Mouse (Mus musculus) CD8-positive naive resting alpha-beta T cell, adult 57 days (primary cell): ENCODE measurements around the gene Gm29609. TPM values are rescaled to one million over a fixed set of nuclear protein-coding genes. Genes with fewer than 3 reads are reported as not detected.

Experiments used
- total RNA-seq: library from RNA; stranded (reverse); gene quantifications from one replicate; pipeline ENCODE4 v1.2.4, GENCODE M21; 2023

Gm29609 gene
- total RNA-seq: 2.9 TPM

DNA sequence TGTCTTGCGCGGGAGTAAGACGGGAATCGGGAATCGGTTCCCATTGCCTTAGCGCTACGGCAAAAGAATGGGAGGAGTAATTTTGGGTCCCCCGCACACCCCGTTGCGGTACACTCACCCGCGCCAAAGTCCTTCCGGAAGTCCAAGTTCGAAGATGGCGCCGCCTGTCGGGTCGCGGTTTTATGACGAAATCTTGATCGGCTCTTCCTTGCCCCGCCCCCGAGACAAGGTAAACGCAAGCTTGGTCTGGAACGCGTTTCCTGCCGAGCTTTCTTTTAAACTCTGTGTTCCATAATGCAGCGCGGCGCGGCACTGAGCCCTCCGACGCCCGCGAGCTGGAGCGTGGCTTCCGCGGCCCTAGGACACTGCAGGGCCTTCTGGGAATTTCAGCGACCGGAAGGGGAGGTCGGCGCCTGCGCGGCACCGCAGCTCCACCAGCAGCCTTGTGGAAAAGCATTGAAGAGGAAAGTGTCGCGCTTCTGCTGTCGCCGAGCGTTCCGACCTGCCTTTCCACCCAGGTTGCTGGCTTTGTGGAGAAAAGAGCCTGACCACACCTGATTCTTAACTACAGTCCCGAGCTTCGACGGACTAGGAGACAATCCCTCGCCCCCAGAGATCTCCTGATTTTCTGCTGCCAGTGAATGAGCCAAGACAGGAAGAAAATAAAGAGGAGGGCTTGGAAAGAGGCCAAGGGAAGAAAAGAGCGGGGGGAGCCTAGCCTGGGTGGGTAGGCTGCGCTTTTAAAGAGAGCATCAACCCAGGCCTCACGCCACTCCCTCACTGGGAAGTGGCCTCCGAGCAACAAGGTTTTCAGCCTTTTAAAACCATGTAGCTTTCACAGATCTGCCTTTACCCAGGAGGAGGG lies at the start of gene Gm29609, which contains the start of gene Gtf3c2:
Gene Gm29609, minus strand, starts transcription at position 146 of the 865 bp plus-strand sequence.
Gene Gtf3c2, minus strand, starts transcription at position 379 of the 865 bp plus-strand sequence.

DNA sequence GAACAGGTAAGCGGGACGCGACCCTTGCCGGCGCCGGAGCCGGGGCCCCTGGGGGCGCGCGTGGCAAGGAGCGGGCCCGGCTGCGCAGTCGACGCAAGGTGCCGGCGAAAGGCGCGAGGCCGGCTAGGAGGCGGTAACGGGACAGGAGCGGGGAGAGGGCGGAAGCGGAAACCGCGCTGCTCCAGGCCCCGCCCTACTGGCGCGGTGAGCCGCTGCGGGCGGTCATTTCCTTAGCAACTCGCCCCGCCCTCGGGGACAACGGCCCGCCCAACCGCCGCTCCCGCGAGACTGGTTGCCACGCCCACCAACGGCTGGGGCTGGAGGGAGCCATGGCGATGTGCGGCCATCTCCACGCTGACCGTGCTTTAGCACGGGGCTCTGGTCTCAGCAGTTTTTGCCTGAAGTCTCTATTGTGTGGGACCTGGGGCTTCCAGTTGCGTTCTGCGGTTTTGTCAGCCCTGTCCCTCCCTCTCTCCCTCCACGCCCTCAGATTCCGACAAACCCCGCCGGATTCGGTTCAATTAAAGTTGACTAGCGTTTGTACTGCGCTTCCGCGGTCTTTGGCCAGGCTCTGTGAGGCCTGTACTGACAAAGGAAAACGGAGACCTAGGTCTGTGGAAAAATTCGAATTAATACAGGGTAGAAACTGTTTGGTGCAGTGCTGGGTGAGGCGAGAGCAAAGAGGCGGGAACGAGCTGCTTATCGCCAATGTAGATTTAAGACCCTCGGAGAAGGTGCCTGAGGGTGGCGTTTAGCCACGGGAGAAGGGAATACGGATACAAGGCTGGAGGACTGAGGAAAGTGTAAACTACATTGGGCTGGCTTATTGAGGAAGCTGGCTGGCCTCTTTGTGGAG lies 41.0 kb upstream of the Gm29609 start, which contains the start of gene Ppm1g:
Gene Ppm1g, minus strand, starts transcription at position 240 of the 856 bp plus-strand sequence.

DNA sequence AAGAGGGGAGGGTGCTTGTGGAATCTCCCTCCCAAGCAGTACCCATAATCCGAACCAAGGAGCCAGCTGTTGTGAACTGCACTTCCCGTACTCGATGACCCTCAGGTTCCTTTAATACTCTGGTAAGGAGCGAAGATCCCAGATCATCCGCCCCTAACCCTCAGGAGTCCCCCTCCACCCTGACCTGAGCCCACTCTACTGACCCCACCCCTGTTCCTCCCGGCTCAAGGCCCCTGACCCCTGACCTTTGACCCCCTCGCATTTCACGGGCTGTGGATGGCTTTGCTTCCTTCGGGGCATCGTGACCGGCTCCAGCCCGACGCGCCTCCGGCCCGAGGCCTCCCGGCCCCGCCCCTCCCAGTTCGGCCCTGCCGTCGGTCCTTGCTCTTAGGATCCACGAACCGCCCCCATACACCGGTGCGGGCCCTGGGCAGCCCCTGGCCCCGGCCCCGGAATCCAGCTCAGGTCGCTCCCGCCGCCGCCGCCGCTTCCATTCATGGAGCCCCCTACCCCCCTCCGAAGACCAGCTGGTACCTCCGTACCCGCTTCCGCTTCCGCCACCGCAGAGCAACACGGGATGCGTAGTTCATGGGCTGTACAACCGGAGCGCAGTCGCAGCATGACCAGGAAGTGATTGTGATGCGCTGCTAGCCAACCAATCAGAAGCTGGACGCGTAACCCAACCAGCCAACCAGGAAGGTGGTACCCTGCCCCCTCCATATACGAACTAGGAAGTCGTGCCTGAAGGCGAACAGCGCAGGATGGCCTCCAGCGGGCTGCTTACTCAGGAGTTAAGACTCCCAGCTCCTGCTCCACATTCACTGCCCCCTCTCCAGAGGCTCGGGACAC lies 22.3 kb upstream of the Gm29609 start, which contains the start of gene Zfp513:
Gene Zfp513, minus strand, starts transcription at position 562 of the 849 bp plus-strand sequence.

DNA sequence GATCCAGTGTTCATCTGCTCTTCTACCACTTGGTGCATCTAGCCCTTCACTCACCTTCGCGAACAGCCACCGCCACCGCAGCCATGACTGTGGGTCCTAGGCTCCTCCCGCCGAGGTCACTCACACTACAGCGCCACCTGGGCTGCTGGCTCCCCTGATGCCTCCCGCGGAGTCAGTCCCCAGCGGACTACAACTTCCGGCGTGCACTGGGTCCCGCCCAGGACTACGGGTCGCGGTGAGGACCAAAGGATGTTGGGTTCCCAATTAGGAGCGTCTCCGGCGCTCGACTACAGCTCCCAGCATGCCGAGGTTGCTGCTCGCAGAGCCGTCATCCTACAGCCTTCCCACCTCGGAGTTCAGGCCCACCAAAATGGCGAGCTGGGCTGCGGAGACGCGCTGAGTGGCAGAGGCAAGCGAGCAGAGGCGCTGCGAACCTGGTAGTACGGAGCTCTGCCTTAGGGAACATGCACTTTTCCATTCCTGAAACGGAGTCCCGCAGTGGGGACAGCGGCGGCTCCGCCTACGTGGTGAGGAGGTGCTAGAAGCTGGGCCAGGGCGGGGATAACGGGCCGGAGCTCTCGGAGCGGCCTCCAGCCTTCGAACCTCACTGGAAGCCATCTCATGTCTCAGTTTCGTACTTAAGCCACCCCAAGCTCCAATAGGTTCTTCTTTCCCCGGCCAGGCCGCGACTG lies 13.4 kb upstream of the Gm29609 start, which contains the start of the genes Snx17 and Eif2b4:
Gene Snx17, plus strand, starts transcription at position 289 of the 692 bp plus-strand sequence.
Gene Eif2b4, minus strand, starts transcription at position 492 of the 692 bp plus-strand sequence.

DNA sequence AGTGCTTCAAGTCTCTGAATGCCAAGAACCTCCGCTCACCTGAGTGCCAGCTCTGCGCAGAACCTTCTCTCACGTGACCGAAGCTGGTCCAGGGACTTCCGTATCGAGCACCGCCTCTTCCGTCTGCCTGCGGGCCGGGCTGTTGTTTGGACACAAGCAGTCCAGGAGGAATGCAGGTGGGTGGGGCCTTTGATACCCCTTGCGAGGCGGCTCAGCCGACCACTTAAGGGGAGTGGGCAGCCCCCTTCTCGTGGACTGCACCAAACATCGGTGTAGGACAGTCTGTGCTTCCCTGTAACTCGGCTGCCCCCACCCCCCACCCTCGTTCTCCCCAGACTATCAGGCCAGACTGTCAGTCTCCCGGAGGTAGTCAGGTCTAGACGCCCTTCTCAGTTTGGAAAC lies 25.6 kb downstream of the Gm29609 start, which contains the start of gene Mpv17:
Gene Mpv17, minus strand, starts transcription at position 100 of the 402 bp plus-strand sequence.

DNA sequence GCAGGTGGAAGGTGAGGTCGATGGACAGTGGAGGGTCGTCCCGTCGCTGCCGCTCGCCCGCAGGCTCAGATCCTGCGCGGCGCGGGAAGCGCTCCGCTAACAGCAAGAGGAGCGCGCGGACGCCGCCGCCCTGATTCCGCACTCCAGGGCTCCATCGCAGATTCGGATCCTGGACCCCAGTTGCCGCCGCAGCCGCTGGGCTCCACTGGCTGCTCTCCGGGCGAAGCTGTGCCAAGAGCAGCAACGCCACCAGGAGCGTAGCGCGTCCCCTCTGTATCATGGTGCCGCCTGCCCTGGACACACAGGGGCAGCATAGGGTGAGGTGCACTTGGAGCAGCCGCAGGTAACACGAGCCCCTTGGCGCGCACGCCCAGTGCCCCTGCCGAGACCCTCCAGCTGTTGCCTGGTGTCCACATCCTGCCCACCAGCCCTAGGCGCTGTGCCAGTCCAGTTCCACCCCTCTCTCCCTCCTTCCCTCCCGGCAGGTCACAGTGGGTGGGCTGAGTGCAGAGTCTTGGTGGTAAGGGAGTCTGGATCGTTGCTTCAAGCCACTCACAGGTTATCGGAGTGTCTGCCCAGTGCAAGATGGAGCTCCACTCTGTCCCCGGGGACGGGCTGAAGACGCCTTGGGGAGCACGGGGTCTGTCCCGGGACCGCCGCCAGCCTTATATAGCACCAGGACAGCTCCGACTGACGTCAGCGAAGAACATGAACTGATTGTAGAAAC lies 41.3 kb downstream of the Gm29609 start, which contains the start of gene Ucn:
Gene Ucn, minus strand, starts transcription at position 589 of the 727 bp plus-strand sequence.

DNA sequence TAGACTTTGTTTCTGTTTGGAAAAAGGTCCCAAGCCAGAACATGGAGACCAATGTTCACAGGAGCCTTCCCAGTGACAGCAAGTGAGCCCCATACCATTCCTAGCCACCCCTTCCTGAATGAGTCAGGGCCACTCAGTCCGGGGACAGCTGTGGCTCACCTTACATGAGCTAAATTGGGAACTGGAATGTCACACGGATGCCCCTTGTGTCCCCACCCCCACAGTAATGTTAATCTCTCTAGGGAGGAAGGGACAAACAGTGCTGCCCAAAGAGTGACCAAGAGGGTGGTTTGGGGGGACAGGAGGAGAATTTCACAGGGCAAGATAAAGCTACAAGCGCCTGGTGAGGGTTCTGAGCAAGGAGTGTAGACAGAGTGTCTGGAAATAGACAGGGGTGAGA lies 63.4 kb downstream of the Gm29609 start, which contains the start of gene Trim54:
Gene Trim54, plus strand, starts transcription at position 359 of the 400 bp plus-strand sequence.

DNA sequence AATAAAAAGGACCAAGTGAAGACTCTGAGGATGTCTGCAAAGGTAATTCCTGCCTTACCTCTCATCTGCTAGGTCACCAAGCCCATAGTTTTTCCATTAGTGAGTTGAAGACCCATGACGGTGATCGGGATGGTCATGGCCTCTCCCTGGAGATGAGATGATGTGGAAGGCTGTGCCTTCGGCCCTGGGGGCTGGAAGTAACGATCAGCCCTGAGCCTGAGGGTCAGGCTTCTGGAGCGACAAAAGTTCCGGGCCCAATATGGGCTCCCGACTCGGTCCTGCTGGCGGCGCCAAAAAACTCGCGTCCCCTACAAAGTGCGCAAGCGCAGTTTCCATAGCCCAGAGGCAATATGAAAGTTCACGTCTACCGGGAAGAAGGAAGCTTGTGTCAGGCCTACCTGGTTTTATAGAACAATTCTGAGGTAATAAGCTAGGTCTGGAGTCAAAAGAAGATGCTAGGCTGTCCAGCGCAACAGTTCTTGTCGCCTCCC lies 71.7 kb downstream of the Gm29609 start, which contains the start of gene Slc30a3:
Gene Slc30a3, minus strand, starts transcription at position 238 of the 491 bp plus-strand sequence.

DNA sequence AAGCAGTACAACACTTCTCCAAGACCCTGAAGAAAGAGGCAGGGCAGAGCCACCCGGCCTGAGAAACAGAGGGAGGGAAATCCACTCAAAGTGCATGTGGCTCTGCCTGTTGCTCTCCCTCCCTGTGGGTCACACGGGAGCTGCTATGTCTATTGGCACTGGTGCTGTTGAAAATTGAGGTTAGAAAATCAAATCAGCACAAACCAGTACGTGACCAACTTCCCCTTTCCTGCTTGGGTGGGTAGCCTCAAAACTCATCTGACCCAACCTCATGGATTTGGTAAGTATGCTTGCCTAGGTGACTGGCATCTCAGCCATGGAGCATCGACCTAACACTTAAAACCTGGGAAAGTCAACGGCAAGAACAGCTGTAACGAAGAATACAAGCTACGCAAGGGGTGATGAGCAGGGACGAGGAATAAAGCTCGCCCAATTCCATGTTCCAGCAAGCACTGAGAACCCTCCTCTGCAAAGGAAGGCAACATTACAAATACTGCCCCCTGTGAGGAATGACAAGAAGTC lies 73.8 kb downstream of the Gm29609 start, which contains the start of gene Dnajc5g:
Gene Dnajc5g, plus strand, starts transcription at position 472 of the 522 bp plus-strand sequence.

Other genes with a start within 250 kb of the Gm29609 start
- gene Cgref1, start 234.3 kb downstream of the Gm29609 start, total RNA-seq: not detected
- gene Preb, start 219.6 kb downstream of the Gm29609 start, total RNA-seq: 180 TPM
- not detected for gene Tcf23, start 211.2 kb downstream of the Gm29609 start, total RNA-seq
- gene Atraid, start 131.6 kb downstream of the Gm29609 start, total RNA-seq: 26.5 TPM
- gene Slc5a6, start 131.0 kb downstream of the Gm29609 start, total RNA-seq: 8.3 TPM
- gene Cad, start 125.1 kb downstream of the Gm29609 start, total RNA-seq: 53.8 TPM
- not detected for gene Dnajc5g, start 73.6 kb downstream of the Gm29609 start, total RNA-seq
- not detected for gene Slc30a3, start 71.7 kb downstream of the Gm29609 start, total RNA-seq
- not detected for gene Trim54, start 63.2 kb downstream of the Gm29609 start, total RNA-seq
- not detected for gene Ucn, start 41.1 kb downstream of the Gm29609 start, total RNA-seq
- gene Mpv17, start 25.7 kb downstream of the Gm29609 start, total RNA-seq: 16.1 TPM
- gene Gtf3c2, start 233 bp upstream of the Gm29609 start, total RNA-seq: 166 TPM
- 57.0 TPM for gene Snx17, start 13.3 kb upstream of the Gm29609 start, total RNA-seq
- gene Eif2b4, start 13.5 kb upstream of the Gm29609 start, total RNA-seq: 43.7 TPM
- gene Zfp513, start 22.4 kb upstream of the Gm29609 start, total RNA-seq: 21.2 TPM
- gene Ppm1g, start 40.8 kb upstream of the Gm29609 start, total RNA-seq: 153 TPM
- 150 TPM for gene Nrbp1, start 61.0 kb upstream of the Gm29609 start, total RNA-seq
- not detected for gene Gm9970, start 61.3 kb upstream of the Gm29609 start, total RNA-seq
- gene Krtcap3, start 71.8 kb upstream of the Gm29609 start, total RNA-seq: 25.8 TPM
- gene Ift172, start 111.2 kb upstream of the Gm29609 start, total RNA-seq: 16.6 TPM
- gene Fndc4, start 116.2 kb upstream of the Gm29609 start, total RNA-seq: 1.3 TPM
- not detected for gene Gckr, start 117.5 kb upstream of the Gm29609 start, total RNA-seq